Mouse (Mus musculus) right cerebral cortex, postnatal 4 days (tissue): ENCODE results near the gene Apoc3.

Experiments used
- DNase-seq: peaks from one replicate; pipeline ENCODE4 v3.0.0-alpha.2; 2022

The Apoc3 gene

DNA sequence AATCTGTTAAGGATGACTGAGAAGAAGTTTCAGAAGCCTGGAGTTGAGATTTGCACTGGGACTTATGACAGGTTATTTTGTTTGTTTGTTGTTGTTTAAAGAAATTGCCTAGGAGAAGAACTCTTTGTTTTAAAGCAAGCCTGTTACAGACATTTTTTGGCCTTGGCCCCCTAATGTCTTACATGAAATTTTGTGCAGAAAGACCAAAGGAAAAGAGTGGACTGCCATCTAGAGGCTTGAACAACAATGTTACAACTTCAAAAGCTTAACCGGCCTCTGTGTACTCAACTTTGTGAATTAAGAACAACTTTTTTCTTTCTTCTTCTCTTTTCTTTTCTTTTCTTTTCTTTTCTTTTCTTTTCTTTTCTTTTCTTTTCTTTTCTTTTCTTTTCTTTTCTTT lies 43.8 kb downstream of the Apoc3 start:
- no peak for DNase-seq

GRCm38 (mm10) chr9:46191234-46191633 lies 44.2 kb downstream of the Apoc3 start:
- no peak for DNase-seq

- DNase-seq = no peak
Measured at GRCm38 (mm10) chr9:46189381-46189780, 46.1 kb downstream of the Apoc3 start.

DNA sequence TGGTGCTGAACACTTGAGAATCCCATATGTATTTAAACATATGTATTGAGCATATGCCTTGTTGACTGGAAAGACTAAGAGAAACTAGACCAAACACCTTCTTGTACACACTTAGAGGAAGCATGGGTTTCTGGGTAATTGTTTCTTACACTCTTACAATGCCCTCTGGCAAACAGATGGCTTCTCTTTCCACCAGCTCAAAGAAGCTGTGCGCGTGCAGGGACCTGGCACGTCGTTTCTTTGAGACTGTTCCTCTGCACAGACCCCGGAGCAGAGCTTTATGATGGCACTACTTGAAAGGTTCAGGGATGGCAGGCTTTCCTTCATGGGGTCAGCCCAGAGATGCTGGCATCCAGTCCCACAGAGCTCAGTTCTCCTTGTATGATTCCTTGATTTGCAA lies 46.5 kb downstream of the Apoc3 start:
- no peak for DNase-seq

DNA sequence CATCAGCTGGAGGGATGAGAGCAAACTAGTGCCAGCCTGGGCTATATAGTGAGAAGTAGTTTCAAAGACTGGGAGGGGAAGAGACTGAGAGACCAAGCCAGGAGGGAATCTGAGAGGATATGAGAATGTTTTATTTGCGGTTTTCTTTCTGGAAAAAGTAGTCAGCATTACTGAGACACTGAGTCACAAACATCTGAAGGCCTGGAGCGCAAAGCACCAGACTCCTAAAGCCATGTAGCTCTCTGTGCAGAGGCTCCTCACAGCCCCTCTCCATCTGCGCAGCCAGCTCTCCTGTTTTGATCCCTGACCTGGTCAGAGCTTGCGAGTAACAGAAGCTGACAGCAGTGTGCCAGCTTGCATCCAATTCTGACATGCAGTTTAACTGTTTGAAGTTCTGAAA lies 47.1 kb downstream of the Apoc3 start:
- DNase-seq = no peak

DNA sequence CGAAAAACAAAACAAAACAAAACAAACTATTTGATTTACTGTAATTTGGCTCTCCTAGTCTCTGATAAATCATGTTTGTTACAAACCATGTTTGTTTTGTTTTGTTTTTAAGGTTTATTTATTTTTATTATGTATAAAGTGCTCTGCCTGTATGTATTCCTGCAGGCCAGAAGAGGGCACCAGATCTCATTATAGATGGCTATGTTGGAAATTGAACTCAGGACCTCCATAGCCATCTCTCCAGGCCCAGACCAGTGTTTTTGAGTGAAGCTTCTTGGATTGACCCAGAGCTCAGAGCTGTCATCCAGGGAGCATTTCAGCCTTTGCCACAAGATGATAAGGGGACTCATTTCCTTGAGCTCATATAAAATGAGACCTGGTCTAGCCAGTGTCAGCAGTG lies 49.0 kb downstream of the Apoc3 start:
- DNase-seq = no peak

- no peak for DNase-seq
Measured at GRCm38 (mm10) chr9:46185191-46185590, 50.2 kb downstream of the Apoc3 start.

DNA sequence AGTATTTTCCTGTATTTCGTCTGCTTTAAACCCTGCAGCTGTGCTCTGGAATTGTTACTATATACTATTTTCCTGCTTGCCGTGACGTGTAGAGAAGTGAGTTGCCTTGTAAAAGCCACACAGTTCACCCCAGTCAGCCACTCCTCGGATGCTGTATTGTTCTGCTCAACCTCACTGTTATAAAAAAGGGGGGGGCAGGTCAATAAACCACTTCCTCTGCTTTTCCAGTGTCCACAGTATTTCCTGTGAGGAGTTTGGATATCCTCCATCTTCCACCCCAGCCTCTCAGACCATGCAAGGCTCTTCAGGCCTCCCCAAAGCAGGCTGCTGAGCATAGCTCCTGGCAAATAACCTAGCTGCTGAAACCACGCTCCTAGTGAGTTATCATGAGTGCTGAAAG lies 50.9 kb downstream of the Apoc3 start:
- DNase-seq = no peak
